Mouse (Mus musculus): Measurements from ENCODE around the gene Tfap4.

DNA sequence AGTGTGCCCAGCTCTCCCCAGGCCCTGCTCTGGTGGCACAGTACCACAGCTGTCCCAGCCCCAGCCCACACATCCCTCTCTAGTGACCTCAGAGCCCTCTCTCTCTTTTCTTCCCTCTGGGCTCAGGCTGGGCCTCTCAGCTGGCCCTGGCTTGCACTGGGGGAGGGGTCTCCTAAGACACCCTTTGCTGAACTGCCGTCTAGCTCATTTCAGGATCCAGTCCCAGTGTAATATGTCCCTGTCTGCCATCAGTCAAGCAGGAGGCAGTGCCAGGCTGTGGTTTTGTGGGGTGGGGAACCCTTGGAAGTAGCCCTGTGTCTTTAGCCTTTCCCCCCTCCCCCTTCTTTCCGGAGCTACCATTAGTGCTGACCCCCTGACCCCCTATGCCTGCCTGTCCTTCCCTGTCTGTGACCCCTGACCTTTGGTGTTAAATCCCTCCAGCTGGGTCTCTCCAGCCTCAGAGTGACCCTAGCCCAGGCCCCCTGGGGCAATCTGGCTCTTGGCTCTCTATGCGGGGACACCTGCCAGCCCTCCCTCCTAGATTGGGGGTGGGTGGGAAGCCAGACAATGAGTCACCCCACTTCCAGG is 36.6 kb upstream of the Tfap4 start:
- TF ChIP-seq POLR2A (IDR thresholded peaks at IDR 0.05; ENCODE audit: control insufficient read depth, low read depth, low read length) (no peak), CTCF (IDR thresholded peaks at IDR 0.05; ENCODE audit: control insufficient read depth, insufficient read depth, insufficient replicate concordance, low read depth, low read length) (no peak)
